Mouse (Mus musculus) frontal cortex, postnatal 36 days (tissue): ENCODE data around the gene Gm10600.
"Not testable (repeated sequence)": the region's sequence is repeated elsewhere in the genome, so short reads cannot be mapped to it uniquely, and the experiment has no call there.

Experiments
- DNase-seq, 2 experiments: peaks; one replicate each; pipeline ENCODE4 v3.0.0; 2022; ENCODE audit warnings: low spot score in 2 of 2

Gm10600 gene

DNA sequence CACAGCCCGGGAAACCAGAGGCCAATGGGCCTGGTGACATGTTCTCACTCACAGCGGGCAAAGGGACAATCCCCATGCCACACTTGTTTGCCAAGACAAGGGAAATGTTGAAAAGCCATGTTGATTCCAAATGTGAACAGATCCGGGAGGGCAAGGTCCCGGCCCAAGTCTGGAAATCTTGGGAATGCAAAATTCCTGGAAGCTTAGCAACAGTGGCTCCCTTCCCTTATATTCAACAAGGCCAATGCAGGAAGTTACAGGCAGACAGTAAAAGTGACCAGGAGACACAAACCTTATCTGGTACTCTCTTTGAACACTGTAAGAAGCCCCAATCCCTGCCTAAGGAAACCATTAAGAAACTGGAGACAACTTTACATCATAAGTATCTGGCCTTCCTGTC lies at the start of gene Gm10600:
Gene Gm10600 (plus strand): TSS at position 301 of the 400 bp plus-strand sequence.
- not testable (repeated sequence) for DNase-seq

DNA sequence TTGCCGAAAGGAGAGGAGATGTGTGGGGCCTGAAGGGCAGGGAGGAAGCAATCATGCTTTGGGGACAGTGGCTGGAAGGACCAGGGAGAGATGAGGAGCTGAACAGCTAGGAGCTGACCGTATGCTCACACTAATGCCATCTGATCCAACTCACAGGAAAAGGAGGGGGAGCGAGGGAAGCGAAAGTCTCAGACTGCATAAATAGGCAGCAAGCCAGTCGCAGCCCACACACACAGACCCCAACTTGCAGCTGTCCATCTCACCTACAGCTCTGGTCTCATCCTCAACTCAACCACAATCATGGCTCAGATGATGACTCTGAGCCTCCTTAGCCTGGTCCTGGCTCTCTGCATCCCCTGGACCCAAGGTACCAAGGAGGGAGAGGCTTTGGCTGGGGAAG lies 15.0 kb downstream of the Gm10600 start, which contains the start of gene Ccl21b:
Gene Ccl21b (plus strand): TSS at position 301 of the 400 bp plus-strand sequence.
- DNase-seq: not testable (repeated sequence)
